Mouse (Mus musculus) kidney, adult 2 months (tissue): Measurements from ENCODE around the gene Cnot11.

Source experiments
- CTCF ChIP-seq: fragments of 200-500 bp; conservative IDR thresholded peaks from 2 replicates; pipeline ENCODE4 v1.5.1; 2011; ENCODE audit warnings: low read depth, mild to moderate bottlenecking, control low read depth, low read length, moderate library complexity, mixed read lengths; ENCODE audit not compliant: insufficient read depth, insufficient read length
- POLR2A ChIP-seq: fragments of 200-500 bp; IDR thresholded peaks from one replicate; pipeline ENCODE4 v1.6.1; 2011; ENCODE audit warnings: low read depth, low read length, control low read depth

GRCm38 (mm10) chr1:39577253-39577705 lies 42.5 kb downstream of the Cnot11 start, which contains the start of gene Rnf149:
- TF ChIP-seq POLR2A, result peak; percentile 54
- TF ChIP-seq CTCF, result no peak
